In genomic region chr10:61424500-61424899, GRCm38 (mm10) we compare ENCODE assay signal across 8 mouse cellular contexts. TPM values are rescaled to one million over a fixed set of nuclear protein-coding genes. Genes with fewer than 3 reads are reported as not detected.
DNase-seq lines count a peak whose midpoint lies in the region; ATAC-seq and TF ChIP-seq lines count a peak whose summit lies in the region.

No protein-coding gene starts in this region.

- 18% methylated on average over 7 of the region's 7 CpGs for WGBS in heart, embryonic 15.5 days
- WGBS in hindbrain, embryonic 12.5 days: 26% methylated on average over 7 of the region's 7 CpGs
- 19% methylated on average over 7 of the region's 7 CpGs for WGBS in stomach, postnatal 0 days

- H3K9me3 ChIP-seq in heart, embryonic 15.5 days (replicated peaks): no peaks in the 10 kb centered on the region
- no peaks in the 10 kb centered on the region for H3K9me3 ChIP-seq in hindbrain, embryonic 12.5 days (replicated peaks)
- H3K9me3 ChIP-seq in stomach, postnatal 0 days (ENCODE audit: control insufficient read depth, low read length): no peaks in the 10 kb centered on the region

- peaks cover 21% of the 10 kb centered on the region for H3K4me1 ChIP-seq in heart, embryonic 15.5 days (replicated peaks)
- peaks cover 13% of the 10 kb centered on the region for H3K4me1 ChIP-seq in hindbrain, embryonic 12.5 days
- peaks cover 4% of the 10 kb centered on the region for H3K4me1 ChIP-seq in stomach, postnatal 0 days (replicated peaks; ENCODE audit: control insufficient read depth, insufficient read depth)

- H3K4me2 ChIP-seq in heart, embryonic 15.5 days: peak overlapping the region; percentile 43
- 0 out of 2 replicates have a peak overlapping the region, but pooled peaks have one; percentile 13 for H3K4me2 ChIP-seq in hindbrain, embryonic 12.5 days (replicated peaks)
- no peak overlapping the region for H3K4me2 ChIP-seq in stomach, postnatal 0 days (replicated peaks; ENCODE audit: low read depth)

- no peak for DNase-seq in heart, postnatal 14 days
- DNase-seq in lung, postnatal 10 days: peak; percentile 27
- no peak for DNase-seq in lung, adult 18-20 months
- DNase-seq in stomach, postnatal 0 days (ENCODE audit: low spot score): peak; percentile 49
- no peak for DNase-seq in spleen, adult 12 weeks (ENCODE audit: low spot score)

- H3K27ac ChIP-seq in heart, embryonic 15.5 days: peak overlapping the region; percentile 13; the same call in 1 of the 2 replicates
- 0 out of 2 replicates have a peak overlapping the region, but pooled peaks have one; percentile 1 for H3K27ac ChIP-seq in hindbrain, embryonic 12.5 days
- H3K27ac ChIP-seq in stomach, postnatal 0 days (replicated peaks): no peak overlapping the region

- no peak overlapping the region for H3K9ac ChIP-seq in heart, embryonic 15.5 days
- no peak overlapping the region for H3K9ac ChIP-seq in hindbrain, embryonic 12.5 days
- H3K9ac ChIP-seq in stomach, postnatal 0 days (ENCODE audit: low read length): no peak overlapping the region

- H3K27me3 ChIP-seq in heart, embryonic 15.5 days: peaks cover 18% of the 10 kb centered on the region
- H3K27me3 ChIP-seq in hindbrain, embryonic 12.5 days: peaks cover 25% of the 10 kb centered on the region
- peaks cover 2% of the 10 kb centered on the region; the same call in 1 of the 2 replicates for H3K27me3 ChIP-seq in stomach, postnatal 0 days (ENCODE audit: control insufficient read depth, insufficient read depth, low read length)

- H3K36me3 ChIP-seq in heart, embryonic 15.5 days: no peaks in the 10 kb centered on the region
- peaks cover 3% of the 10 kb centered on the region; the same call in 1 of the 2 replicates for H3K36me3 ChIP-seq in hindbrain, embryonic 12.5 days
- 0 out of 2 replicates have a peak, but pooled peaks cover 2% of the 10 kb centered on the region for H3K36me3 ChIP-seq in stomach, postnatal 0 days (ENCODE audit: control insufficient read depth, insufficient read depth, low read length)

- no peak overlapping the region for H3K4me3 ChIP-seq in heart, embryonic 15.5 days
- H3K4me3 ChIP-seq in hindbrain, embryonic 12.5 days: no peak overlapping the region
- H3K4me3 ChIP-seq in stomach, postnatal 0 days (ENCODE audit: low read depth, low read length): no peak overlapping the region

- intact Hi-C loops in heart, postnatal 14 days (cut with DNase I): no loop called here

- no peak; the same call in 1 of the 2 replicates for ATAC-seq in heart, embryonic 15.5 days (replicated peaks; ENCODE audit: insufficient number of reproducible peaks, insufficient read depth, low FRiP score, low read depth)
- ATAC-seq in hindbrain, embryonic 12.5 days (ENCODE audit: low FRiP score): peak; percentile 36; the same call in 1 of the 2 replicates
- ATAC-seq in stomach, postnatal 0 days (ENCODE audit: low FRiP score, low TSS enrichment): no peak
- no peak for ATAC-seq in CD4-positive, CD25-positive, alpha-beta regulatory T cell, adult 4 months

- TF ChIP-seq CTCF in stomach, postnatal 0 days (IDR thresholded peaks at IDR 0.05; ENCODE audit: low read depth): 0 out of 2 replicates have a peak, but pooled peaks have one; percentile 7

- TF ChIP-seq EP300 in stomach, postnatal 0 days (optimal IDR thresholded peaks at IDR 0.05): no peak

RNA-seq across cellular contexts. Expression of gene Nodal, which starts 6.7 kb away (rescaled TPM):
- 0.09 TPM in 2 replicates for polyA plus RNA-seq in heart, embryonic 15.5 days (2015; fragmentation: Nextera tagmentation; extraction: Ambion mirVana)
- total RNA-seq in heart, postnatal 14 days (2021): under 1 TPM in 1 of 2 experiments, not detected in 1; 0.10 TPM
- 0.10 TPM in 1 of 2 replicates, not detected in the other for polyA plus RNA-seq in hindbrain, embryonic 12.5 days (2016; fragmentation: Nextera tagmentation; extraction: Ambion mirVana)
- 0.05 TPM in 1 of 2 replicates, not detected in the other for polyA plus RNA-seq in stomach, postnatal 0 days (2015; fragmentation: Nextera tagmentation; extraction: Ambion mirVana)
- polyA plus RNA-seq in CD4-positive, CD25-positive, alpha-beta regulatory T cell, adult 4 months (2017; shearing (Covaris generic)): not detected

RNA-seq across cellular contexts. Expression of gene Eif4ebp2, which starts 28.0 kb away (rescaled TPM):
- 50.6 and 63.6 TPM in 2 replicates for polyA plus RNA-seq in heart, embryonic 15.5 days (2015; fragmentation: Nextera tagmentation; extraction: Ambion mirVana)
- 10 to 100 TPM; 75.1 to 75.5 TPM for total RNA-seq in heart, postnatal 14 days (2021)
- 63.2 and 71.0 TPM in 2 replicates for polyA plus RNA-seq in hindbrain, embryonic 12.5 days (2016; fragmentation: Nextera tagmentation; extraction: Ambion mirVana)
- polyA plus RNA-seq in stomach, postnatal 0 days (2015; fragmentation: Nextera tagmentation; extraction: Ambion mirVana): 41.5 and 47.7 TPM in 2 replicates
- polyA plus RNA-seq in CD4-positive, CD25-positive, alpha-beta regulatory T cell, adult 4 months (2017; shearing (Covaris generic)): 10 to 100 TPM; 26.8 to 33.6 TPM

RNA-seq across cellular contexts. Expression of gene Pald1, which starts 41.2 kb away (rescaled TPM):
- polyA plus RNA-seq in heart, embryonic 15.5 days (2015; fragmentation: Nextera tagmentation; extraction: Ambion mirVana): 21.8 and 25.9 TPM in 2 replicates
- total RNA-seq in heart, postnatal 14 days (2021): 10 to 100 TPM; 32.0 to 36.8 TPM
- 34.5 and 39.3 TPM in 2 replicates for polyA plus RNA-seq in hindbrain, embryonic 12.5 days (2016; fragmentation: Nextera tagmentation; extraction: Ambion mirVana)
- 5.6 and 5.7 TPM in 2 replicates for polyA plus RNA-seq in stomach, postnatal 0 days (2015; fragmentation: Nextera tagmentation; extraction: Ambion mirVana)
- not detected for polyA plus RNA-seq in CD4-positive, CD25-positive, alpha-beta regulatory T cell, adult 4 months (2017; shearing (Covaris generic))

RNA-seq across cellular contexts. Expression of gene Lrrc20, which starts 51.1 kb away (rescaled TPM):
- 10.4 and 12.9 TPM in 2 replicates for polyA plus RNA-seq in heart, embryonic 15.5 days (2015; fragmentation: Nextera tagmentation; extraction: Ambion mirVana)
- 10 to 100 TPM; 24.5 to 25.8 TPM for total RNA-seq in heart, postnatal 14 days (2021)
- polyA plus RNA-seq in hindbrain, embryonic 12.5 days (2016; fragmentation: Nextera tagmentation; extraction: Ambion mirVana): 12.5 and 13.5 TPM in 2 replicates
- 6.7 and 7.3 TPM in 2 replicates for polyA plus RNA-seq in stomach, postnatal 0 days (2015; fragmentation: Nextera tagmentation; extraction: Ambion mirVana)
- 1 to 10 TPM; 5.8 to 9.1 TPM for polyA plus RNA-seq in CD4-positive, CD25-positive, alpha-beta regulatory T cell, adult 4 months (2017; shearing (Covaris generic))

Comparison
In these comparisons a context has a peak if more than half of its experiments do, and no peak if none do; other contexts are left out.
1. DNase-seq: peak in lung, postnatal 10 days (single experiment) and stomach, postnatal 0 days (single experiment); none in heart, postnatal 14 days (0 of 2), lung, adult 18-20 months (0 of 2) and spleen, adult 12 weeks (single experiment).